Mouse (Mus musculus): ENCODE measurements at regions not wholly inside any gene's neighbourhood (a gene's known extent, or its start where the extent isn't known, plus 50 kb on each side); places are given as distances from the start of the nearest gene placed in this dataset.

GRCm38 (mm10) chr10:108033317-108033795 is 121.4 kb upstream of the Otogl start:
- no peak for DNase-seq (ENCODE audit: low read depth, low spot score)

- no peak for DNase-seq (ENCODE audit: low read depth, low spot score)
These were observed 115.6 kb upstream of the Otogl start for GRCm38 (mm10) chr10:108027506-108027905.

GRCm38 (mm10) chr10:108024227-108024626 is 112.3 kb upstream of the Otogl start:
- no peak for DNase-seq (ENCODE audit: low read depth, low spot score)

- DNase-seq (ENCODE audit: low read depth, low spot score): no peak
These were observed 104.6 kb upstream of the Otogl start for GRCm38 (mm10) chr10:108016552-108016951.

- DNase-seq (ENCODE audit: low read depth, low spot score): no peak
These were observed 83.1 kb upstream of the Otogl start for GRCm38 (mm10) chr10:107994836-107995585.

- DNase-seq (ENCODE audit: low read depth, low spot score): no peak
These were observed 80.7 kb upstream of the Otogl start for GRCm38 (mm10) chr10:107992621-107993020.

GRCm38 (mm10) chr10:107990557-107990956 is 78.6 kb upstream of the Otogl start:
- DNase-seq (ENCODE audit: low read depth, low spot score): no peak

GRCm38 (mm10) chr10:107989913-107990312 is 78.0 kb upstream of the Otogl start:
- no peak for DNase-seq (ENCODE audit: low read depth, low spot score)

- DNase-seq (ENCODE audit: low read depth, low spot score): no peak
These were observed 70.7 kb upstream of the Otogl start for GRCm38 (mm10) chr10:107982632-107983031.

- DNase-seq (ENCODE audit: low read depth, low spot score): no peak
These were observed 70.1 kb upstream of the Otogl start for GRCm38 (mm10) chr10:107982082-107982481.

GRCm38 (mm10) chr10:107976392-107976965 is 64.5 kb upstream of the Otogl start:
- DNase-seq (ENCODE audit: low read depth, low spot score): no peak

- no peak for DNase-seq (ENCODE audit: low read depth, low spot score)
These were observed 59.8 kb upstream of the Otogl start for GRCm38 (mm10) chr10:107971748-107972147.

- DNase-seq (ENCODE audit: low read depth, low spot score): peak; percentile 8
These were observed 55.1 kb upstream of the Otogl start for GRCm38 (mm10) chr10:107966996-107967395.

GRCm38 (mm10) chr10:107964022-107964421 is 52.1 kb upstream of the Otogl start:
- no peak for DNase-seq (ENCODE audit: low read depth, low spot score)

GRCm38 (mm10) chr10:107962130-107962529 is 50.2 kb upstream of the Otogl start:
- DNase-seq (ENCODE audit: low read depth, low spot score): no peak
